Mouse (Mus musculus) embryonic fibroblast, embryonic 13.5 days (primary cell): Measurements from ENCODE around the gene Mmaa.
A peak's percentile ranks its signal among the peaks of the same experiment; 100 is the strongest.

ENCODE experiments used
- CTCF ChIP-seq: IDR thresholded peaks from 2 replicates; pipeline ENCODE4 v1.5.1; 2011; ENCODE audit warnings: mild to moderate bottlenecking, control low read depth, low read length, moderate library complexity, borderline replicate concordance; ENCODE audit not compliant: insufficient read depth
- POLR2A ChIP-seq: IDR thresholded peaks from 2 replicates; pipeline ENCODE4 v1.6.1; 2011; ENCODE audit warnings: low read depth, mild to moderate bottlenecking, control low read depth, low read length, moderate library complexity

DNA sequence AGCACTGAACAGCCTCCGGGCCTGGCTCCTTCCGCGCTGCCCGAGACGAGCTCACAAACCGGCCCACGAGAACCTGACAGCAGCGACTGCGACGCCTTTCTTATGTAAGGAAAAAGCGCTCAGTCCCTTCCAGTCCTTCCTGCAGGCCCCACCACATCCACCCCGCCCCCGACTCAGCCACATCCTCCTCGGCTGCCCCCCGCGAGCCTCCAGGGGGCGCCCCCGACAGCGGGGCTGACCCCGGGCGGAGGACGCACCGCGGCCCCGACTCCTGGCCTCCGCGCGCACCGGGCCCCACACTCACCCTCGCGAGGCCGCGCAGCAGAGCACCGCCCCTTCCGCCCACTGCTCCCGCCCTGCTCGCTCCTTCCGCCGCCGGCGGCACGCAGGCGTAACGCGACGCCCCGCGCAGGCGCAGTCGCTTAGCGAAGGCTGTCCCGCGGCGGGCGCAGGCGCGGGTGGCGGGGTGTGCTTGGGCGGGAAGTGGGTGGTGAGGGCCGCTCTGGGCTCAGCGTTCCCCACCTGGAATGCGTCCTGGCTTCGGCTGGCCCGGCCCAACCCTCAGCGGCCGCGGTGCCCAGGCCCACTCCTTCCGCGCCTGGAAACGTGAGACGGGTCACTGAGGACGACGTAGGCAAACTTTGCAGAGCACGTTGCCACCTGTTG, at the start of gene Mmaa:
- TF ChIP-seq CTCF (0 out of 2 replicates have a peak, but pooled peaks have one; percentile 11), POLR2A (peak; percentile 90)
